In the genomic region with DNA sequence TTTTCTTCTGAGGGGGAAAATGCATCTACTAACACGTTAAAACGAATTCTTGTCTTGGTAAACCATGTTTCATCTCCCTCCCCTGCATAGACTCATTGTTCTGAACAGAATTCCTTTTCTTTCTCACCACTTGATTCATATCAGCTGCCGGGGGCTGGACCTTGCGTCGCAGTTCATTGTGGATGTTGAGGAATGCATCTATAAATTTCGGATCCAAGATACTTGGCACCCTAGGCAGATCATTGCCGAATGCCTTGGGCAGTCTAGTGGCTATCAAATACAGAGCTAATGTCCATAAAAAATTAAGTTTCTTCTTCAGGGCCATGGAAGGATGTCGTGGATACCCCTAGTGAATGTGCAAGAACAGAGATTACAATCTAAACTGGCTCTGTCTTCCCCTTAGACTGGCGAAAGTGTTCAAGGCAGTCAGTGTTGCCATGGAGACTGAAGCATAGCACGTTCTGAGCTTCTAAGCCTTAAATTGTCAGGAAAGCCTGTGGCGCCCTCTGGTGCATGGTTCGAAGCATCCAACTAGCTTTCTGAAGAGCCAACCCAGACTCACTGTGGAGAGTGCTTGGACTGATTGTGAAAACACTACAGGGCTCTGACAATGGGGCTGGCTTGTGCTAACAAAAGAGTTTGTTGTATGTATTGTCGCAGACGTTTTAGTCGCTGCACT, we compare ENCODE assay signal across 8 mouse cellular contexts. TPM values are rescaled to one million over a fixed set of nuclear protein-coding genes. Genes with fewer than 3 reads are reported as not detected.
DNase-seq lines count a peak whose midpoint lies in the region; ATAC-seq and TF ChIP-seq lines count a peak whose summit lies in the region.
"Not testable (repeated sequence)": the region's sequence is repeated elsewhere in the genome, so short reads cannot be mapped to it uniquely, and the experiment has no call there.

TSS of gene Glipr1l3 (minus strand) at position 446 of the 679 bp plus-strand sequence.

- peak; percentile 97 for ATAC-seq in forebrain, postnatal 0 days
- ATAC-seq in hindbrain, embryonic 11.5 days (ENCODE audit: low FRiP score) = peak; percentile 91
- peak; percentile 97 for ATAC-seq in neural tube, embryonic 15.5 days (ENCODE audit: low FRiP score)

- not testable (repeated sequence) for H3K4me1 ChIP-seq in MEL (ENCODE audit: control insufficient read depth in 1 of 2, insufficient read depth in 2 of 2, low read length in 2 of 2); forebrain, postnatal 0 days (ENCODE audit: insufficient read depth); hindbrain, embryonic 11.5 days (replicated peaks; ENCODE audit: control insufficient read depth, insufficient read depth, low read length); lung, adult 2 months (ENCODE audit: control insufficient read depth, insufficient read depth, low read length); neural tube, embryonic 15.5 days

- not testable (repeated sequence) for H3K4me3 ChIP-seq in MEL (ENCODE audit: control insufficient read depth in 1 of 2, insufficient read depth in 1 of 2, low read depth in 2 of 2, low read length in 2 of 2); hindbrain, embryonic 11.5 days (ENCODE audit: low read depth, low read length); lung, adult 2 months (replicated peaks; ENCODE audit: extremely low read depth, low read depth, low read length)
- peak within 1 kb of the TSS; percentile 14; the same call in 1 of the 2 replicates for H3K4me3 ChIP-seq in forebrain, postnatal 0 days (ENCODE audit: low read depth, low read length)
- peak within 1 kb of the TSS; percentile 27 for H3K4me3 ChIP-seq in neural tube, embryonic 15.5 days (replicated peaks)

- H3K9me3 ChIP-seq in MEL (replicated peaks; ENCODE audit: insufficient read depth, low read length); forebrain, postnatal 0 days (ENCODE audit: low read length); hindbrain, embryonic 11.5 days (ENCODE audit: control insufficient read depth, low read length); neural tube, embryonic 15.5 days (replicated peaks): not testable (repeated sequence)

- not testable (repeated sequence) for H3K9ac ChIP-seq in MEL (ENCODE audit: control insufficient read depth, low read depth, low read length, poor library complexity, severe bottlenecking); hindbrain, embryonic 11.5 days (ENCODE audit: low read depth, low read length)
- peak within 1 kb of the TSS; percentile 45 for H3K9ac ChIP-seq in forebrain, postnatal 0 days
- peak within 1 kb of the TSS; percentile 37 for H3K9ac ChIP-seq in neural tube, embryonic 15.5 days (replicated peaks)

- not testable (repeated sequence) for H3K27ac ChIP-seq in MEL (ENCODE audit: control insufficient read depth, low read depth, low read length); hindbrain, embryonic 11.5 days (ENCODE audit: low read depth, low read length)
- peak within 1 kb of the TSS; percentile 62 for H3K27ac ChIP-seq in forebrain, postnatal 0 days (ENCODE audit: low read depth, low read length)
- H3K27ac ChIP-seq in neural tube, embryonic 15.5 days (replicated peaks) = 0 out of 2 replicates have a peak within 1 kb of the TSS, but pooled peaks have one; percentile 33

- H3K36me3 ChIP-seq in MEL (ENCODE audit: control insufficient read depth in 1 of 2, insufficient read depth in 2 of 2, low read length in 2 of 2); forebrain, postnatal 0 days (ENCODE audit: insufficient read depth); hindbrain, embryonic 11.5 days (ENCODE audit: control insufficient read depth, insufficient read depth, low read length); neural tube, embryonic 15.5 days: not testable (repeated sequence)

- H3K27me3 ChIP-seq in MEL (ENCODE audit: control insufficient read depth in 1 of 2, insufficient read depth in 2 of 2, low read length in 2 of 2); forebrain, postnatal 0 days (ENCODE audit: insufficient read depth, low read length); hindbrain, embryonic 11.5 days (ENCODE audit: control insufficient read depth, insufficient read depth, low read length); neural tube, embryonic 15.5 days (replicated peaks): not testable (repeated sequence)

- not testable (repeated sequence) for TF ChIP-seq EP300 in MEL (IDR thresholded peaks at IDR 0.05; ENCODE audit: low read depth in 1 of 2, low read length in 2 of 2)

- WGBS in forebrain, postnatal 0 days = 9% methylated on average over 15 of the region's 15 CpGs
- 17% methylated on average over 15 of the region's 15 CpGs for WGBS in hindbrain, embryonic 11.5 days
- WGBS in lung, adult 2 months = 19% methylated on average over 15 of the region's 15 CpGs
- WGBS in neural tube, embryonic 15.5 days = 4% methylated on average over 15 of the region's 15 CpGs

- not testable (repeated sequence) for TF ChIP-seq POLR2A in MEL (IDR thresholded peaks at IDR 0.05; ENCODE audit: control insufficient read depth in 1 of 2, insufficient read depth in 1 of 2, low read depth in 1 of 2, low read length in 2 of 2, poor library complexity in 1 of 2); lung, adult 2 months (IDR thresholded peaks at IDR 0.05; ENCODE audit: borderline replicate concordance, extremely low read depth, low read depth, low read length)

- DNase-seq in MEL (ENCODE audit: low read depth, low spot score) = peak; percentile 60
- DNase-seq in cerebellum, adult 18-20 months = peak; percentile 55 to 63
- DNase-seq in forebrain, postnatal 0 days = peak; percentile 96
- DNase-seq in hindbrain, embryonic 11.5 days (ENCODE audit: low spot score) = peak; percentile 93
- peak; percentile 87 to 88 for DNase-seq in layer of hippocampus, adult 8-10 months (ENCODE audit: low spot score in 2 of 2)
- peak; percentile 53 for DNase-seq in lung, adult 2 months
- DNase-seq in testis, postnatal 10 days (ENCODE audit: low spot score) = peak; percentile 80

- TF ChIP-seq RAD21 in MEL (IDR thresholded peaks at IDR 0.05; ENCODE audit: low read depth, low read length) = peak; percentile 69

- peak; percentile 23 to 70 (median 65); a peak in 5 of 6 replicates for TF ChIP-seq CTCF in MEL (IDR thresholded peaks at IDR 0.05 in 2 of 3, conservative IDR thresholded peaks at IDR 0.05 in 1 of 3; ENCODE audit: control insufficient read depth in 1 of 3, insufficient read depth in 1 of 3, low read depth in 2 of 3, low read length in 3 of 3, poor library complexity in 1 of 3, severe bottlenecking in 1 of 3)
- TF ChIP-seq CTCF in forebrain, postnatal 0 days (IDR thresholded peaks at IDR 0.05; ENCODE audit: low read depth) = peak; percentile 96
- peak; percentile 51 for TF ChIP-seq CTCF in lung, adult 2 months (IDR thresholded peaks at IDR 0.05; ENCODE audit: insufficient read depth, low read length)

- not testable (repeated sequence) for H3K79me2 ChIP-seq in MEL (ENCODE audit: control insufficient read depth, insufficient read depth, low read length, poor library complexity)

- peak within 1 kb of the TSS; percentile 46 for H3K4me2 ChIP-seq in forebrain, postnatal 0 days (ENCODE audit: low read depth)
- not testable (repeated sequence) for H3K4me2 ChIP-seq in hindbrain, embryonic 11.5 days (replicated peaks; ENCODE audit: low read depth, low read length)
- H3K4me2 ChIP-seq in neural tube, embryonic 15.5 days = peak within 1 kb of the TSS; percentile 56

TF ChIP-seq in MEL, 35 proteins besides CTCF, POLR2A, EP300 and RAD21:
- TF ChIP-seq ZC3H11A (IDR thresholded peaks at IDR 0.05; ENCODE audit: low read depth, low read length) (peak; percentile 44; the same call in 1 of the 2 replicates), SMC3 (IDR thresholded peaks at IDR 0.05; ENCODE audit: low read depth, low read length) (peak; percentile 57)

RNA-seq across cellular contexts. Expression of gene Glipr1l3, which starts in this region (rescaled TPM):
- not detected in 2 replicates for total RNA-seq in MEL (2012; rRNA removed)
- not detected for polyA plus RNA-seq in MEL (2012; ENCODE audit: insufficient read depth in 1 of 2, insufficient read length in 2 of 2, low read depth in 1 of 2, low replicate concordance in 2 of 2, missing spikeins in 1 of 2)
- total RNA-seq in forebrain, postnatal 0 days (2014; rRNA removed) = 1.2 and 1.5 TPM in 2 replicates
- 0.49 and 0.64 TPM in 2 replicates for polyA plus RNA-seq in forebrain, postnatal 0 days (2015; fragmentation: Nextera tagmentation; extraction: Ambion mirVana)
- polyA plus RNA-seq in hindbrain, embryonic 11.5 days (2014; fragmentation: Nextera tagmentation; extraction: Ambion mirVana) = 0.17 TPM in 1 of 2 replicates, not detected in the other
- not detected for total RNA-seq in layer of hippocampus, adult 8-10 months (2022)
- not detected in 2 replicates for polyA plus RNA-seq in lung, adult 2 months (2012; rRNA removed)
- polyA plus RNA-seq in neural tube, embryonic 15.5 days (2015; fragmentation: Nextera tagmentation; extraction: Ambion mirVana) = 0.34 and 0.75 TPM in 2 replicates

Comparison
In these comparisons a context has a peak if more than half of its experiments do, and no peak if none do; other contexts are left out.
1. Peak in DNase-seq in MEL; RNA of the gene not detected or under 1 TPM.
2. Peak in DNase-seq and ATAC-seq in hindbrain, embryonic 11.5 days; RNA of the gene not detected or under 1 TPM.
3. Peak in DNase-seq in layer of hippocampus, adult 8-10 months; RNA of the gene not detected or under 1 TPM.
4. Peak in DNase-seq in lung, adult 2 months; RNA of the gene not detected or under 1 TPM.
5. Peak in ATAC-seq, H3K4me3 ChIP-seq, H3K27ac ChIP-seq, H3K9ac ChIP-seq and H3K4me2 ChIP-seq in neural tube, embryonic 15.5 days; RNA of the gene not detected or under 1 TPM.